Mouse (Mus musculus): Measurements from ENCODE around the gene Adarb2.

- peak; percentile 67 for TF ChIP-seq CTCF (IDR thresholded peaks at IDR 0.05; ENCODE audit: insufficient read depth, low read length)
- TF ChIP-seq POLR2A (IDR thresholded peaks at IDR 0.05; ENCODE audit: borderline replicate concordance, extremely low read depth, low read depth, low read length) = no peak
Observed at GRCm38 (mm10) chr13:8780441-8780840, 577.8 kb downstream of the Adarb2 start.
